Mouse (Mus musculus) heart, embryonic 15.5 days (tissue): ENCODE measurements around the gene Simc1. TPM values are rescaled to one million over a fixed set of nuclear protein-coding genes. Genes with fewer than 3 reads are reported as not detected.

ENCODE experiments used
- ATAC-seq: fragments of 200-750 bp; cut with Nextera tagmentation; replicated peaks from 2 replicates; pipeline ENCODE4 v1.8.0; 2017; ENCODE audit warnings: low read depth, moderate TSS enrichment; ENCODE audit not compliant: insufficient number of reproducible peaks, insufficient read depth, low FRiP score
- H3K27ac ChIP-seq: fragments of 300-500 bp; sonication (generic); 2 replicates; pipeline ENCODE4 v1.5.1; 2015; ENCODE audit warnings: mild to moderate bottlenecking, inconsistent platforms
- H3K27me3 ChIP-seq: fragments of 300-500 bp; sonication (generic); 2 replicates; pipeline ENCODE4 v1.6.1; 2015; ENCODE audit warnings: inconsistent platforms
- H3K36me3 ChIP-seq: fragments of 300-500 bp; sonication (generic); 2 replicates; pipeline ENCODE4 v1.6.1; 2015; ENCODE audit warnings: mild to moderate bottlenecking, inconsistent platforms
- H3K4me1 ChIP-seq: fragments of 300-500 bp; sonication (generic); replicated peaks from 2 replicates; pipeline ENCODE4 v1.6.1; 2015; ENCODE audit warnings: inconsistent platforms
- H3K4me2 ChIP-seq: fragments of 300-500 bp; sonication (generic); 2 replicates; pipeline ENCODE4 v1.6.1; 2015; ENCODE audit warnings: inconsistent platforms, mild to moderate bottlenecking, moderate library complexity
- H3K4me3 ChIP-seq: fragments of 300-500 bp; sonication (generic); 2 replicates; pipeline ENCODE4 v1.5.1; 2015; ENCODE audit warnings: mild to moderate bottlenecking, inconsistent platforms
- H3K9ac ChIP-seq: fragments of 300-500 bp; sonication (generic); 2 replicates; pipeline ENCODE4 v1.6.1; 2015; ENCODE audit warnings: mild to moderate bottlenecking, inconsistent platforms
- H3K9me3 ChIP-seq: fragments of 300-500 bp; sonication (generic); replicated peaks from 2 replicates; pipeline ENCODE4 v1.6.1; 2016; ENCODE audit warnings: inconsistent platforms
- WGBS: fragments of 180-500 bp; shearing (Covaris S2); methylation state at CpG from one replicate; pipeline ENCODE4 v1.1.7; 2015; ENCODE audit warnings: mixed read lengths; 5-methylcytosine and 5-hydroxymethylcytosine counted together
- polyA plus RNA-seq: library from polyadenylated mRNA; unstranded; fragments of >200 nt; fragmentation: Nextera tagmentation; extraction: Ambion mirVana; gene quantifications from 2 replicates; pipeline ENCODE4 v1.2.1, GENCODE M21; 2015

Gene Simc1
- polyA plus RNA-seq: 3.4 and 4.6 TPM in 2 replicates

DNA sequence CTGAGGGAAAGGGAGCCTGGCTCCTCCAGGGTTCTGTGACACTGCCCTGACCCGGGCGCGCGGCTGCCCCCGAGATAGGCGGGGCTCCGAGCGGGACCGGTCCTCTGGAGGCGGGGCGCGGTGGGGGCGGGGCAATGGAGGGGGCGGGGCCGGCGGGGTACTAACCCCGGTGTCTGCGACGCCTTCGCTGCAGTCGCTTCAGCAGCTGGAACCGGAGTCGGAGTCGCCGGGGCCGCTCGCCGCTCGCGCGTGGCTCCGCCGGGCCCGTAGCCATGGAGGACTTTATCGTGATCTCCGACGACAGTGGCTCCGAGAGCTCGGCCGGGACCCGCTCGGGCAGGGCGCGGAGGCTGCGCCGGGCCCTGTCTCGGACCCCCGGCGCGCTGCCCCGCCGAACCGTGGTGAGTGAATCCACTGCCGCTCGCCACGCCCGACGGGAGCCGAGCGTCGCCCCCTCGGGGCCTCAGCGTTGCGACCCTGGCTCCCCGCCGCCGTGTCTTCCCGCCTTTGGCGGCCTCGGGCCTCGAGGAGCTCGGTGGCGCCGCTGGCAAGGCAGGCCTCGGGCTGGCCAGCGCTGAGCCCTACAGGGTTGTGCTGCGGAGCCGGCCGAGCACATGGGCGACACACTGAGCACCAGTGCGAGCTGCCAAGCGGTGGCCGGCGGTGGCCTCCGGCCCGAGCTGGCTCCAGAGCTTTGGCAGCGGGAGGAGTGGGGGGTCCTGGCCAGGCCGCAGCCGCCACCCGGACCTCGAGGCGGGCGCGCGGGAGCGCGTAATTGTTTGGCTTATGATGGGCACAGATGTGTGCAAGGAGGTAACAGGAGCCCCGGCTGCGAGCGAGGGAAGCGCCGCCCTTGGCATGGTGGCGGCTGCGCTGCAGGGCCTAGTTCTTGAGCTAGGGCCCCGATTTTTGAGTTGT is at the start of gene Simc1:
Simc1 (plus strand) TSS at position 176 of the 918 bp plus-strand sequence.
- Histone ChIP-seq H3K4me2 (peak within 1 kb of the TSS; percentile 88), H3K4me3 (peak within 1 kb of the TSS; percentile 66), H3K9me3 (no peaks in the 10 kb centered on the region), H3K27ac (peak within 1 kb of the TSS; percentile 45), H3K27me3 (no peaks in the 10 kb centered on the region; the same call in 1 of the 2 replicates), H3K9ac (peak within 1 kb of the TSS; percentile 73), H3K36me3 (no peaks in the 10 kb centered on the region), H3K4me1 (peaks cover 16% of the 10 kb centered on the region)
- under 1% methylated on average over 99 of the region's 105 CpGs for WGBS
- peak; percentile 94 for ATAC-seq

- 76% methylated on average over 2 of the region's 2 CpGs for WGBS
- no peaks in the 10 kb centered on the region for H3K9me3 ChIP-seq
- H3K27me3 ChIP-seq: no peaks in the 10 kb centered on the region
- H3K4me2 ChIP-seq: no peak overlapping the region
- no peak overlapping the region for H3K4me3 ChIP-seq
- no peak overlapping the region for H3K27ac ChIP-seq
- peaks cover 51% of the 10 kb centered on the region for H3K36me3 ChIP-seq
- no peak for ATAC-seq
- H3K4me1 ChIP-seq: no peaks in the 10 kb centered on the region
- H3K9ac ChIP-seq: no peak overlapping the region
Measured at GRCm38 (mm10) chr13:54457062-54457461, 46.5 kb upstream of the Simc1 start.

DNA sequence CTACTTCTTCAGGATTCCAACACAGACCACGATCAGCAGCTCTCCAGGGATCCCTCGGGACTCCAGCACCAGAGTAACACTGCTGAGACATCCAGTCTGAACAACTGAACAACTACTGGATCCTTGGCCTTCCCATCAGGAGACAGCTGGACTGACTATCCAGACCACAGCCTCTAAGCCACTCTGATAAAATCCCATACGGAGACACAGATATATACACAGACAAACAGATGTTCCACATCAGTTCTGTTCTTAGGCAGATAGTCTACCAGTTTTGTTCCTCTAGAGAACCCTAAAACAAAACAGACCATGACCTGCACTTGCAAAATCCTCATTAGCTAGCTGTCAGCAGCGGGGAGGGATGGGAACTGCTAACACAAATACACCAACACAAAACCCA is 44.3 kb upstream of the Simc1 start:
- H3K9ac ChIP-seq: no peak overlapping the region
- 75% methylated on average over 4 of the region's 4 CpGs for WGBS
- no peak for ATAC-seq

DNA sequence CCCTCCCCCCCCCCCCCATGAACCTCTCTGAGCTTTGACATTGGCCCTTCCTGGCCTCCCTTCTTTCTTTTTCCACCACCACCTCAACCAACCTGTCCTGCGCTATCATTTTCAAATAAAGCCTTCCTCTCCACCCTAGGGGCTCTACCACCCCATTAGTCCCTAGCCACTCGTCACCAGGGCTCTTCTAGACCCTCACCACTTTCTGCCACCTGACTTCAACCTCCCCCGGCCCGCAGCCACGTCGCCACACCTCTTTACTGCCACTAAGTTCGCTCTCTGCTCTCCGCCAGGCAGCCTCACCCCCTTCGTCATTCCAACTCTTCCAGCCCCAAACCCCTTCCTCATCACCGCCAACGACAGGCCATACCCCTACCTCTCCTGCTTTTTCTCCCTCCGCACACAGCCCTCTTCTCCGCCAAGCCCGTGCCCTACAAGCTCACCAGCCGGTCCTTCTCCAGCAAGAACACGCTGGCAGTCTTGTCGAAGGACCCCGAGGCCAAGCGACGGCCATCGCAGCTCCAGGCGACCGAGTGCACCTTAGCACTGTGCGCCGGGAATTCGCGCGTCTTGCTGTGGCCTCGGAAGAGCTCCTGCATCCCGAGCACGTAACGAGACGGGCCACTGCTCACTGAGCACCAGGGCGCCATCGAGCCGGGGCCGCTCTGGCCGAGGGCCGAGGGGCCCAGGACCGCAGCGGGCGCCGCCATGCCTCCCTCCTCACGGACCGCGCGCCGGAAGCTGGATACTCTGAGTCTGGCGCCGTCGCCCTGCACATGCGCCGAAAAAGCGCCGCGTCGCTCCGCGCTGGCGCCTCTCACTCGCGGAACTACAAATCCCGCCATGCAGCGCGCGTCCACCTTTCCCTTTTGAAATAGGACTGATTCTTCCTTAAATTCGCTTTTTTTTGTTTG is 35.2 kb upstream of the Simc1 start, which contains the start of gene Thoc3:
Thoc3 (minus strand) TSS at position 752 of the 914 bp plus-strand sequence.
- peak within 1 kb of the TSS; percentile 58 for H3K27ac ChIP-seq
- peak within 1 kb of the TSS; percentile 92 for H3K4me2 ChIP-seq
- 0 out of 2 replicates have a peak, but pooled peaks cover 7% of the 10 kb centered on the region for H3K9me3 ChIP-seq
- WGBS: under 1% methylated on average over 67 of the region's 67 CpGs
- peaks cover 40% of the 10 kb centered on the region for H3K36me3 ChIP-seq
- H3K4me3 ChIP-seq: peak within 1 kb of the TSS; percentile 90
- peak; percentile 96 for ATAC-seq
- peaks cover 10% of the 10 kb centered on the region for H3K4me1 ChIP-seq
- H3K27me3 ChIP-seq: no peaks in the 10 kb centered on the region
- peak within 1 kb of the TSS; percentile 91 for H3K9ac ChIP-seq

More for the DNA sequence above, 44.3 kb upstream of the Simc1 start:
- Histone ChIP-seq H3K27me3 (no peaks in the 10 kb centered on the region), H3K4me3 (no peak overlapping the region), H3K4me1 (no peaks in the 10 kb centered on the region), H3K4me2 (no peak overlapping the region), H3K9me3 (0 out of 2 replicates have a peak, but pooled peaks cover 4% of the 10 kb centered on the region), H3K27ac (no peak overlapping the region), H3K36me3 (peaks cover 73% of the 10 kb centered on the region)

DNA sequence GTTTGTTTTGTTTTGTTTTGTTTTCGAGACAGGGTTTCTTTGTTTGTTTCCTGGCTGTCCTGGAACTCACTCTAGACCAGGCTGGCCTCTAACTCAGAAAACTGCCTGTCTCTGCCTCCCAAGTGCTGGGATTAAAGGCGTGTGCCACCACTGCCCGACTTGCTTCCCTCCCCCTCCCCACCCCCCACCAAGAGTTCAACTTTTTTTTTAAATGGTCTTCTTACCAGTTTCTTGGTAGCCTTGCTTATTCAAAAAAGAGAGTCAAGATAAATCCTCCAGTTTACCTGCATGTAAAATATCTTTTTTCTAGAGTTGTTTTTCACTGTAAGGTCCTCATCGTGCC is 34.6 kb upstream of the Simc1 start:
- Histone ChIP-seq H3K4me1 (peaks cover 10% of the 10 kb centered on the region), H3K9ac (peak overlapping the region; percentile 91; the same call in 1 of the 2 replicates), H3K9me3 (0 out of 2 replicates have a peak, but pooled peaks cover 6% of the 10 kb centered on the region), H3K27me3 (no peaks in the 10 kb centered on the region), H3K27ac (no peak overlapping the region), H3K4me3 (peak overlapping the region; percentile 90), H3K36me3 (peaks cover 34% of the 10 kb centered on the region), H3K4me2 (peak overlapping the region; percentile 92)
- WGBS: 11% methylated on average over 4 of the region's 4 CpGs
- peak; percentile 41; the same call in 1 of the 2 replicates for ATAC-seq

- H3K4me1 ChIP-seq: peaks cover 10% of the 10 kb centered on the region
- ATAC-seq: no peak
- 78% methylated on average over 4 of the region's 4 CpGs for WGBS
- no peak overlapping the region for H3K9ac ChIP-seq
- no peaks in the 10 kb centered on the region for H3K27me3 ChIP-seq
- H3K27ac ChIP-seq: no peak overlapping the region
- 0 out of 2 replicates have a peak, but pooled peaks cover 2% of the 10 kb centered on the region for H3K9me3 ChIP-seq
- no peak overlapping the region for H3K4me3 ChIP-seq
- no peak overlapping the region for H3K4me2 ChIP-seq
- peaks cover 4% of the 10 kb centered on the region for H3K36me3 ChIP-seq
Measured at GRCm38 (mm10) chr13:54471967-54472366, 31.6 kb upstream of the Simc1 start.

GRCm38 (mm10) chr13:54474996-54475395 is 28.6 kb upstream of the Simc1 start:
- WGBS: 57% methylated on average over 2 of the region's 2 CpGs
- no peaks in the 10 kb centered on the region for H3K36me3 ChIP-seq
- 0 out of 2 replicates have a peak, but pooled peaks cover 2% of the 10 kb centered on the region for H3K9me3 ChIP-seq
- no peaks in the 10 kb centered on the region for H3K4me1 ChIP-seq
- H3K27ac ChIP-seq: no peak overlapping the region
- H3K9ac ChIP-seq: no peak overlapping the region
- no peaks in the 10 kb centered on the region; the same call in 1 of the 2 replicates for H3K27me3 ChIP-seq
- no peak overlapping the region for H3K4me2 ChIP-seq
- no peak for ATAC-seq
- H3K4me3 ChIP-seq: no peak overlapping the region

DNA sequence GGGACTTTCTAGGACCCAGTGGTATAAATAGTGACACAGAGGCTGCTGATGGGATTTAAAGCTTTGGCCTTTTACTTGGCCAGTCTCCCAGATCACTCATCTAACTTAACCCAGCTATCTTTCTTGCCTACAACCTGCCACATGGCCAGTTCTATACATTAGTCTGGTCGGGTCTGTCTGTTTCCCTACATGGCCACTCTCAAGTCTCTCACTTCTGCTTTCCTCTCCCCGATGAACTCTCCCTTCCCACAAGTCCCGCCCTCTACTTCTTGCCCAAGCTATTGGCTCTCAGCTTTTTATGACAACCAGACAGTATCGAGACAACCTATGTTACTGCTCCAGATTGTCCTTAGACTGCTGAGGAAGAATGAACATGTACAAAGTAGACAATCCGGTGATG is 27.9 kb upstream of the Simc1 start:
- ATAC-seq: no peak
- WGBS: 71% methylated on average over 5 of the region's 5 CpGs
- Histone ChIP-seq H3K4me2 (no peak overlapping the region), H3K27ac (no peak overlapping the region), H3K27me3 (no peaks in the 10 kb centered on the region; the same call in 1 of the 2 replicates), H3K4me3 (no peak overlapping the region), H3K9ac (no peak overlapping the region), H3K4me1 (no peaks in the 10 kb centered on the region), H3K9me3 (0 out of 2 replicates have a peak, but pooled peaks cover 2% of the 10 kb centered on the region), H3K36me3 (no peaks in the 10 kb centered on the region)

DNA sequence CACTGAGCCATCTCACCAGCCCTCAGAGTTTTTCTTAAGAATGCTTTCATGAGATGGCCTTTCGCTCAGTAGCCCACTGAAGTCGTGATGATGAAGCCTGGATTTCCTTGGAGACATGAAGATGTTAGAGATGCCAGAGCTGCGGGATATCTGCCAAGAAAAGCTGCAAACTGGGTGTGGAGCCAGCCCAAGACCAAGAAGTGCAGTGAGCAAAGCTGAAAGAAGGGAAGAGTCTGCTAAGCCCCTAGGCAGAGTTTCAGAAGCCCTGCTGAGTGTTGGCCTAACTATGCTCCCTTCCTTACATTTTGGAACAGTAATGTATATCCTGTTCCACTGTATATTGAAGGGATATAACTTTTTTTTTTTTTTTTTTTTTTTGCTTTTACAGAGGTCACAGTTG is 24.3 kb upstream of the Simc1 start:
- 43% methylated on average over 3 of the region's 3 CpGs for WGBS
- Histone ChIP-seq H3K27ac (no peak overlapping the region), H3K4me1 (no peaks in the 10 kb centered on the region), H3K4me2 (no peak overlapping the region), H3K4me3 (no peak overlapping the region), H3K27me3 (no peaks in the 10 kb centered on the region; the same call in 1 of the 2 replicates), H3K9me3 (no peaks in the 10 kb centered on the region), H3K36me3 (no peaks in the 10 kb centered on the region), H3K9ac (no peak overlapping the region)
- ATAC-seq: no peak

- Histone ChIP-seq H3K9me3 (no peaks in the 10 kb centered on the region), H3K4me2 (no peak overlapping the region), H3K27ac (no peak overlapping the region), H3K27me3 (no peaks in the 10 kb centered on the region; the same call in 1 of the 2 replicates), H3K4me3 (no peak overlapping the region), H3K36me3 (no peaks in the 10 kb centered on the region), H3K9ac (no peak overlapping the region), H3K4me1 (no peaks in the 10 kb centered on the region)
- WGBS: 82% methylated on average over 14 of the region's 14 CpGs
- ATAC-seq: no peak
Measured at GRCm38 (mm10) chr13:54481498-54481897, 22.1 kb upstream of the Simc1 start.

GRCm38 (mm10) chr13:54490411-54490810 is 13.2 kb upstream of the Simc1 start:
- Histone ChIP-seq H3K9ac (no peak overlapping the region), H3K4me3 (no peak overlapping the region), H3K9me3 (no peaks in the 10 kb centered on the region), H3K4me2 (no peak overlapping the region), H3K36me3 (no peaks in the 10 kb centered on the region), H3K4me1 (no peaks in the 10 kb centered on the region), H3K27ac (no peak overlapping the region), H3K27me3 (no peaks in the 10 kb centered on the region)
- no peak for ATAC-seq
- WGBS: 71% methylated on average over 5 of the region's 5 CpGs
